ENCODE assay signal across 8 mouse cellular contexts in genomic region chr10:108435616-108436015, GRCm38 (mm10).
DNase-seq lines count a peak whose midpoint lies in the region; ATAC-seq and TF ChIP-seq lines count a peak whose summit lies in the region.

No protein-coding gene starts in this region.

- peak; percentile 89; the same call in 1 of the 2 replicates for ATAC-seq in frontal cortex, adult (ENCODE audit: low TSS enrichment)
- ATAC-seq in hindbrain, postnatal 0 days, result peak; percentile 78

- WGBS in hindbrain, postnatal 0 days, result 27% methylated on average over 5 of the region's 5 CpGs

- no peaks in the 10 kb centered on the region for H3K36me3 ChIP-seq in hindbrain, postnatal 0 days (ENCODE audit: insufficient read depth, low read length)

- H3K27me3 ChIP-seq in hindbrain, postnatal 0 days (ENCODE audit: insufficient read depth, low read length), result no peaks in the 10 kb centered on the region

- no peak overlapping the region for H3K27ac ChIP-seq in hindbrain, postnatal 0 days

- no peaks in the 10 kb centered on the region for H3K9me3 ChIP-seq in hindbrain, postnatal 0 days (ENCODE audit: low read length)

- H3K9ac ChIP-seq in hindbrain, postnatal 0 days (replicated peaks; ENCODE audit: low read length), result no peak overlapping the region

- DNase-seq in frontal cortex, postnatal 25 days (ENCODE audit: low spot score in 2 of 2), result no peak
- DNase-seq in ES-CJ7 (ENCODE audit: low read depth, low spot score), result peak; percentile 75
- DNase-seq in hindbrain, postnatal 0 days (ENCODE audit: low spot score), result peak; percentile 83
- peak; percentile 39 for DNase-seq in lung, postnatal 14 days
- no peak for DNase-seq in adrenal gland, adult 2 months
- no peak for DNase-seq in testis, postnatal 14 days (ENCODE audit: low spot score)
- DNase-seq in cerebellum, adult 11-12 months, result no peak

- peak; percentile 82 for TF ChIP-seq CTCF in hindbrain, postnatal 0 days (IDR thresholded peaks at IDR 0.05; ENCODE audit: low read depth)

- H3K4me3 ChIP-seq in hindbrain, postnatal 0 days (ENCODE audit: low read length), result no peak overlapping the region

- peaks cover 4% of the 10 kb centered on the region; the same call in 1 of the 2 replicates for H3K4me1 ChIP-seq in hindbrain, postnatal 0 days (ENCODE audit: insufficient read depth, low read length)

- no peak overlapping the region for H3K4me2 ChIP-seq in hindbrain, postnatal 0 days (ENCODE audit: low read depth, low read length)

Comparison
In these comparisons a context has a peak if more than half of its experiments do, and no peak if none do; other contexts are left out.
1. DNase-seq: peak in ES-CJ7 (single experiment), hindbrain, postnatal 0 days (single experiment) and lung, postnatal 14 days (single experiment); none in frontal cortex, postnatal 25 days (0 of 2), adrenal gland, adult 2 months (single experiment), testis, postnatal 14 days (single experiment) and cerebellum, adult 11-12 months (single experiment).